Mouse (Mus musculus) lung, embryonic 16.5 days (tissue): ENCODE data around the gene Cwh43. TPM values are rescaled to one million over a fixed set of nuclear protein-coding genes. Genes with fewer than 3 reads are reported as not detected.

Experiments used
- ATAC-seq: fragments of 200-750 bp; cut with Nextera tagmentation; 2 replicates; pipeline ENCODE4 v1.8.0; 2017; ENCODE audit warnings: low read depth, mild to moderate bottlenecking, moderate library complexity
- H3K27ac ChIP-seq: fragments of 300-500 bp; sonication (generic); 2 replicates; pipeline ENCODE4 v1.5.1; 2014; ENCODE audit warnings: mild to moderate bottlenecking, control low read depth, low read length
- H3K27me3 ChIP-seq: fragments of 300-500 bp; sonication (generic); 2 replicates; pipeline ENCODE4 v1.6.1; 2014; ENCODE audit warnings: low read depth, low read length, mixed read lengths; ENCODE audit not compliant: control insufficient read depth, insufficient read depth
- H3K36me3 ChIP-seq: fragments of 300-500 bp; sonication (generic); 2 replicates; pipeline ENCODE4 v1.6.1; 2014; ENCODE audit warnings: low read length; ENCODE audit not compliant: control insufficient read depth, insufficient read depth
- H3K4me1 ChIP-seq: fragments of 300-500 bp; sonication (generic); replicated peaks from 2 replicates; pipeline ENCODE4 v1.6.1; 2014; ENCODE audit warnings: low read length, mixed read lengths; ENCODE audit not compliant: control insufficient read depth, insufficient read depth
- H3K4me2 ChIP-seq: fragments of 300-500 bp; sonication (generic); 2 replicates; pipeline ENCODE4 v1.6.1; 2014; ENCODE audit warnings: low read depth, low read length, control low read depth
- H3K4me3 ChIP-seq: fragments of 300-500 bp; sonication (generic); 2 replicates; pipeline ENCODE4 v1.5.1; 2014; ENCODE audit warnings: mild to moderate bottlenecking, low read length, control low read depth
- H3K9ac ChIP-seq: fragments of 300-500 bp; sonication (generic); 2 replicates; pipeline ENCODE4 v1.6.1; 2014; ENCODE audit warnings: low read length, control low read depth
- H3K9me3 ChIP-seq: fragments of 300-500 bp; sonication (generic); 2 replicates; pipeline ENCODE4 v1.6.1; 2016; ENCODE audit warnings: low read length; ENCODE audit not compliant: control insufficient read depth
- WGBS: fragments of 180-500 bp; shearing (Covaris S2); extraction: QIAGEN DNeasy Blood & Tissue Kit; methylation state at CpG from one replicate; pipeline ENCODE4 v1.1.7; 2014; 5-methylcytosine and 5-hydroxymethylcytosine counted together
- polyA plus RNA-seq: library from polyadenylated mRNA; unstranded; fragments of >200 nt; fragmentation: Nextera tagmentation; extraction: Ambion mirVana; gene quantifications from 2 replicates; pipeline ENCODE4 v1.2.1, GENCODE M21; 2015

Gene Cwh43
- polyA plus RNA-seq, 1 experiment from 2014 or later: 0.06 TPM

DNA sequence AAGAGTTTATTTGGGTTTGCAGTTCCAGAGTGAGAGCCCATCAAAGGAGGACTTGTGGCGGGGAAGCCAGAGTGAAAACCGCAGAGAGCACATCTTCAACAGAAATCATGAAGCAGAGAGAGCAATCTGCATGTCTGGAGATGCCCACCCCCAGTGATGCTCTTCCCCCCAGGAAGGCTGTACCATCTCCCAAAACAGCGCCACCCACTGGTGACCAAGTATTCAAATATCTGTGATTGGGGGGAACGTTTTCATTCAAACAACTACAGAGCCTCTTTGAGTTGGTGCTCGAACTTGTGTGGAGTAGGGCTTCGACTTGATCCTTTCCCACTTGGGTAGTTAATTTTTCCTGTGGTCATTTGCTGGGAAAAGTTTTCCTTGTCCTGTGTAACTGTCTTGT lies 1.1 kb upstream of the Cwh43 start:
- no peak for ATAC-seq
- 71% methylated on average over 6 of the region's 6 CpGs for WGBS
- Histone ChIP-seq H3K4me3 (no peak overlapping the region), H3K9ac (no peak overlapping the region), H3K36me3 (no peaks in the 10 kb centered on the region), H3K4me2 (no peak overlapping the region), H3K9me3 (no peaks in the 10 kb centered on the region), H3K4me1 (peaks cover 9% of the 10 kb centered on the region; the same call in 1 of the 2 replicates), H3K27ac (no peak overlapping the region), H3K27me3 (peaks cover 26% of the 10 kb centered on the region)

DNA sequence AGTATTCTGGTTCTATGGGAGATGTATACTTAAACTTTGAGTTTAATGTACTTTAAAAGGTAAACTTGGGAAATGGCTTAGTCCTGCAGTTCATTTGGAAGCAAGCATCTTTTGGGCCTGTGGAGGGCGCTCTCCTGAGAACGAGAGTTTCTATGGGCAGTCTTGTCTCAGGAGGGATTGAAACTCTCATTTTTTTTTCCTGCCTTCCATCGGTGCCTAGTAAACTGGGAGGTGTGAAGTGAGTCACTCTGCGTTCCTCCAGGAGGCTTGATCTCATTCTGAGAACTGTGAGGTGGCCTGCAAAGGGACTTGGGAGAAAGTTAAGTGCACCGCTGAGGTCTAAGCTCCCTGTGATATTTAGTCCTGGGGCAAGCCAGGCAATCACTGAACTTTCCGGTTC lies 986 bp downstream of the Cwh43 start:
- H3K9ac ChIP-seq: no peak overlapping the region
- H3K27me3 ChIP-seq: peaks cover 26% of the 10 kb centered on the region
- WGBS: 19% methylated on average over 6 of the region's 6 CpGs
- H3K4me3 ChIP-seq: no peak overlapping the region
- H3K4me1 ChIP-seq: peaks cover 5% of the 10 kb centered on the region; the same call in 1 of the 2 replicates
- H3K27ac ChIP-seq: no peak overlapping the region
- no peaks in the 10 kb centered on the region for H3K9me3 ChIP-seq
- H3K36me3 ChIP-seq: no peaks in the 10 kb centered on the region
- ATAC-seq: no peak
- no peak overlapping the region for H3K4me2 ChIP-seq

DNA sequence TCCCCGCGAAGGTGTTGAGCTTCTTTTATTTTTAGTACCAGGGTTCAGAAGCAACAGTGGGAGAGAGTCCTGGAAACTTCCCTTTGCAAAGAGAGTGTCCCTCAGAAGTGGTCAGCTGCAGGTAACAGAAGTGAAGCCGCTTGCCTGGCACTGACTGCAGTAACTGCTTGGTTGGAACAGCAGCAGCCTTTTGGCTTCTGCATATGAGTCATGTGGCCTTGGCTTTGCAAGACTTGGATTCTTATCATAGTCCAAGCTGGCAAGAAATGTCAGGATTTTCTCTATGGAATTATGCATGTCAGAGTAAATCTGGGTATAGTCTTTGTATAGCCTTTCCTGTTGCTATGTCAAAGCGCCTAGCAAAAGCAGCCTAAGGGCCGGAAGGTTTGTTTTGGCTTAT lies 4.1 kb downstream of the Cwh43 start:
- H3K4me1 ChIP-seq: peaks cover 5% of the 10 kb centered on the region; the same call in 1 of the 2 replicates
- H3K27ac ChIP-seq: no peak overlapping the region
- ATAC-seq: no peak
- 63% methylated on average over 5 of the region's 5 CpGs for WGBS
- H3K27me3 ChIP-seq: peaks cover 23% of the 10 kb centered on the region
- no peak overlapping the region for H3K4me3 ChIP-seq
- no peak overlapping the region for H3K9ac ChIP-seq
- no peak overlapping the region for H3K4me2 ChIP-seq
- no peaks in the 10 kb centered on the region for H3K9me3 ChIP-seq
- H3K36me3 ChIP-seq: no peaks in the 10 kb centered on the region

GRCm38 (mm10) chr5:73411771-73412170 lies 5.9 kb downstream of the Cwh43 start:
- WGBS: 67% methylated on average over 5 of the region's 5 CpGs
- Histone ChIP-seq H3K9me3 (no peaks in the 10 kb centered on the region), H3K27me3 (peaks cover 10% of the 10 kb centered on the region), H3K27ac (no peak overlapping the region), H3K4me3 (no peak overlapping the region), H3K4me1 (no peaks in the 10 kb centered on the region), H3K4me2 (no peak overlapping the region), H3K36me3 (no peaks in the 10 kb centered on the region), H3K9ac (no peak overlapping the region)
- ATAC-seq: no peak

GRCm38 (mm10) chr5:73414172-73414571 lies 8.3 kb downstream of the Cwh43 start:
- H3K27me3 ChIP-seq: no peaks in the 10 kb centered on the region
- no peak overlapping the region for H3K9ac ChIP-seq
- 74% methylated on average over 10 of the region's 10 CpGs for WGBS
- H3K9me3 ChIP-seq: no peaks in the 10 kb centered on the region
- no peak overlapping the region for H3K27ac ChIP-seq
- H3K4me2 ChIP-seq: no peak overlapping the region
- no peaks in the 10 kb centered on the region for H3K36me3 ChIP-seq
- no peak overlapping the region for H3K4me3 ChIP-seq
- no peak for ATAC-seq
- no peaks in the 10 kb centered on the region for H3K4me1 ChIP-seq

DNA sequence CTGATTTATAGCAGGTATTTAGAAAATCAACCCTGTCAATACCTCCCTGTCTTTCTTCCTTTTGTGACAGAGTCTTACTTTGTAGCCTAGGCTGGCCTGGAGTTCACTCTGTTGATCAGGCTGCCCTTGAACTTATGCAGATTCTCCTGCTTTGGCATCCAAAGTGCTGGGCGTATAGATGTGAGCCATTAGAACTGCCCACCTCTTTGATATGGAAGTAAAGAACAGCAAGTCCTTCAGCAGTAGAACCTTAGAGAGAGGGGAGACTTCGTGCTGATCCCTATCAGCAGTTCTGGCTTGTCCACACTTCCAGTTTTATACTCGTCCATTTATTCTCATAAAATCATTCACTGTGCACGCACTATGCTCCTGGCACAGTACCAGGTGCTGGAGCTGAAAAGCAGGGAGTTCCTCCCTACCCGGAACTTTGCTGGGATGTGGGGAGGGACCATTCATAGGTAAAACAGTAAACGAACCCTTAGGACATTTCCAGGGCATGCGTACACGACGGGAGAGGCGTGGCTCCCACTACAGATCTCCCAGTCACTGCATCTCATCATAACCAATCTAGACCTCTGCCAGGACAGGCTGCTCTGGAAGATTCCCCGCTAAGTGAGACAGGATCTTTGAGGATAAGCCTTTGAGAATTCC lies 13.3 kb downstream of the Cwh43 start:
- Histone ChIP-seq H3K4me1 (no peaks in the 10 kb centered on the region), H3K9me3 (no peaks in the 10 kb centered on the region), H3K36me3 (no peaks in the 10 kb centered on the region), H3K27me3 (no peaks in the 10 kb centered on the region), H3K27ac (no peak overlapping the region), H3K9ac (no peak overlapping the region), H3K4me2 (no peak overlapping the region), H3K4me3 (no peak overlapping the region)
- 44% methylated on average over 11 of the region's 11 CpGs for WGBS
- ATAC-seq: no peak

DNA sequence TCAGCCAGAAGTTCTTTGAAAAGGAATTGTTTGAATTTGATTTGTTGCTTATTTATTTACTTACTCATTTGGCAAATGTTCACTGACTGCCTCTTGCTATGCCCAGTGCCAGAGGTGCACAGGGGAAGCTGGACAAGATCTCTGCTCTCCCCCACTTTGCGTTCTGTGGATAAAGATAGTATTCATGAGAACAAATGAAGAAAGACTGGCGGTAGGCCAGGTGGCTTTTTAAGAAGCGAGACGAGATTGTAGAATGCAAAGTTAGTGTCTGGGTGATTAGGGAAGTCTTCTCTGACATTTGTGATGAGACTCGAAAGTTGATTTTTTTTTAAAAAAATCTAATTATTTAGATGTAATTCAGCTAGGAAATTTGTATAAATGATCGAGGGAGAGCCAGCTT lies 20.9 kb downstream of the Cwh43 start:
- Histone ChIP-seq H3K27ac (no peak overlapping the region), H3K4me2 (no peak overlapping the region), H3K27me3 (no peaks in the 10 kb centered on the region), H3K9ac (no peak overlapping the region), H3K4me1 (no peaks in the 10 kb centered on the region), H3K9me3 (no peaks in the 10 kb centered on the region), H3K36me3 (no peaks in the 10 kb centered on the region), H3K4me3 (no peak overlapping the region)
- no peak for ATAC-seq
- 37% methylated on average over 6 of the region's 6 CpGs for WGBS

DNA sequence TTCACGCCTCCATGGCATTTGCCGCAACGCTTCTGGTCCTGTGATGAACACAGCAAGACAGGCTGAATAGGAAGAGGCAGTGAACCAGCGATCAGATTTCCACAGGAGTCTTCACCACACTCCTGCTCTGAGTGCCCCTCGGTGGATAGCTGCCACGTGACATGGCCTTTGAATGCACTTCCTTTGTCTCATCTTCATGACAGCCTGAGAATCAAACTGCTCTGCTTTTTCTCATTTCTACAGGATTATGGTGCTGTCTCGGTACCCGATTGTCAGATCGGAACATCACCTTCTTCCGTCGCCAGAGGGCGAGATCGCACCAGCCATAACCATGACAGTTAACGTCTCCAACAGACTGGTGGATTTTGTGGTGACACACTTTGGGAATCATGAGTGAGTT lies 25.7 kb downstream of the Cwh43 start:
- WGBS: 20% methylated on average over 14 of the region's 14 CpGs
- Histone ChIP-seq H3K4me3 (no peak overlapping the region), H3K27me3 (no peaks in the 10 kb centered on the region), H3K36me3 (no peaks in the 10 kb centered on the region), H3K27ac (no peak overlapping the region), H3K9ac (no peak overlapping the region), H3K4me2 (no peak overlapping the region), H3K9me3 (no peaks in the 10 kb centered on the region), H3K4me1 (no peaks in the 10 kb centered on the region)
- ATAC-seq: peak; percentile 62; the same call in 1 of the 2 replicates

- H3K4me3 ChIP-seq: no peak overlapping the region
- no peaks in the 10 kb centered on the region for H3K4me1 ChIP-seq
- ATAC-seq: no peak
- no peaks in the 10 kb centered on the region for H3K9me3 ChIP-seq
- no peaks in the 10 kb centered on the region for H3K36me3 ChIP-seq
- WGBS: 75% methylated on average over 6 of the region's 6 CpGs
- H3K4me2 ChIP-seq: no peak overlapping the region
- H3K27ac ChIP-seq: no peak overlapping the region
- H3K27me3 ChIP-seq: no peaks in the 10 kb centered on the region
- no peak overlapping the region for H3K9ac ChIP-seq
Observed at GRCm38 (mm10) chr5:73432805-73433204, 26.9 kb downstream of the Cwh43 start.

DNA sequence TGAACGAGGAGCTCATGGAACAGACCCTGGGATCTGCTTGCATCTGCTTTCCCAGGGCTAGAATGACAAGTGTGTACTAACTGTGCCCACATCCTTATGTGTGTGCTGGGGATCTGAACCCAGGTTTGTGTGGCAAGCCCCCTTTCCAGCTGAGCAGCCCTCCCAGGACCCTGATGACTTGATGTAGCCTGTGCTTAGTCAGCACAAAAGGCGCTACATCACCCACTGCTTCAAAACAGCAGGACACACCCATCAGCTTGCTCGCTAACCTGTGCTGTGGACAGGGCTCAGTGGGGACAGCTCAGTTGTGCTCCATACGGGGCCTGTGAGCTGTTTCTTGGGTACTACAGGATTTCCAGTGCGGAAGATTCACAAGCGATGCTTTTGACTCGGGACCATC lies 28.9 kb downstream of the Cwh43 start:
- H3K9ac ChIP-seq: no peak overlapping the region
- H3K36me3 ChIP-seq: no peaks in the 10 kb centered on the region
- H3K27ac ChIP-seq: no peak overlapping the region
- no peak overlapping the region for H3K4me3 ChIP-seq
- no peak overlapping the region for H3K4me2 ChIP-seq
- no peaks in the 10 kb centered on the region for H3K9me3 ChIP-seq
- H3K27me3 ChIP-seq: no peaks in the 10 kb centered on the region
- H3K4me1 ChIP-seq: no peaks in the 10 kb centered on the region
- WGBS: 73% methylated on average over 7 of the region's 7 CpGs
- no peak for ATAC-seq
